Mouse (Mus musculus) forebrain, embryonic 12.5 days (tissue): ENCODE measurements around the gene Bcr. TPM values are rescaled to one million over a fixed set of nuclear protein-coding genes. Genes with fewer than 3 reads are reported as not detected.

ENCODE experiments used
- ATAC-seq: fragments of 200-750 bp; cut with Nextera tagmentation; 2 replicates; pipeline ENCODE4 v1.8.0; 2017; ENCODE audit warnings: moderate TSS enrichment; ENCODE audit not compliant: low FRiP score
- H3K27ac ChIP-seq: fragments of 300-500 bp; sonication (generic); 2 replicates; pipeline ENCODE4 v1.5.1; 2016; ENCODE audit warnings: mild to moderate bottlenecking
- H3K27me3 ChIP-seq: fragments of 300-500 bp; sonication (generic); 2 replicates; pipeline ENCODE4 v1.6.1; 2016; ENCODE audit warnings: mild to moderate bottlenecking
- H3K36me3 ChIP-seq: fragments of 300-500 bp; sonication (generic); replicated peaks from 2 replicates; pipeline ENCODE4 v1.6.1; 2016; ENCODE audit warnings: mild to moderate bottlenecking
- H3K4me1 ChIP-seq: fragments of 300-500 bp; sonication (generic); 2 replicates; pipeline ENCODE4 v1.6.1; 2016
- H3K4me2 ChIP-seq: fragments of 300-500 bp; sonication (generic); 2 replicates; pipeline ENCODE4 v1.6.1; 2016; ENCODE audit warnings: mild to moderate bottlenecking, moderate library complexity
- H3K4me3 ChIP-seq: fragments of 300-500 bp; sonication (generic); replicated peaks from 2 replicates; pipeline ENCODE4 v1.5.1; 2016; ENCODE audit warnings: mild to moderate bottlenecking
- H3K9ac ChIP-seq: fragments of 300-500 bp; sonication (generic); 2 replicates; pipeline ENCODE4 v1.6.1; 2016; ENCODE audit warnings: mild to moderate bottlenecking
- H3K9me3 ChIP-seq: fragments of 300-500 bp; sonication (generic); 2 replicates; pipeline ENCODE4 v1.6.1; 2016
- WGBS: fragments of 180-500 bp; shearing (Covaris S2); methylation state at CpG from one replicate; pipeline ENCODE4 v1.1.7; 2016; 5-methylcytosine and 5-hydroxymethylcytosine counted together
- polyA plus RNA-seq: library from polyadenylated mRNA; unstranded; fragments of >200 nt; fragmentation: Nextera tagmentation; extraction: Ambion mirVana; gene quantifications from 2 replicates; pipeline ENCODE4 v1.2.1, GENCODE M21; 2016

The Bcr gene
- polyA plus RNA-seq, 1 experiment from 2014 or later, result 11.5 TPM

GRCm38 (mm10) chr10:75119396-75119795 is 59.0 kb downstream of the Bcr start:
- WGBS, result 83% methylated on average over 3 of the region's 3 CpGs
- Histone ChIP-seq H3K4me1 (peaks cover 25% of the 10 kb centered on the region), H3K9me3 (no peaks in the 10 kb centered on the region), H3K27ac (no peak overlapping the region), H3K27me3 (no peaks in the 10 kb centered on the region), H3K4me2 (no peak overlapping the region), H3K9ac (no peak overlapping the region), H3K4me3 (no peak overlapping the region), H3K36me3 (no peaks in the 10 kb centered on the region; the same call in 1 of the 2 replicates)
- no peak; the same call in 1 of the 2 replicates for ATAC-seq

DNA sequence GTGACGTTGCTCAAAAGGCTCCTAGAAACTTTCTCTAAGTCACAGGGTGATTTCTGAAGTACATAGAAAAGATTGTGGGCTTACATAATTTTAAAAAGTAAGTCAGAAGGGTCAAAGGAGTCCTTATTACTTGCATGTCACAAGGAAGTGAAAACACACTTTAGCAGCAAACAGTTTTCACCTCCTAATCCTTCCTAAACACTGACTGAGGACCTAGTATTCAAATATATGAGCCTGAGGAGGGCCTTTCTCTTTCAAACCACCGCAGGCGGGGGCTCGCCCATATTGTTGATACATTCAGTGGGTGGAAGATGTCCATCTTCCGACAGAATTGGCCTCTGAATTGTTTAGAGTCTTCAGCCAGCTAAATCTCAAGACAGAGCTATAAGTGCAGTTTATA is 59.8 kb downstream of the Bcr start:
- H3K9ac ChIP-seq, result no peak overlapping the region
- no peak overlapping the region for H3K4me2 ChIP-seq
- H3K4me1 ChIP-seq, result peaks cover 20% of the 10 kb centered on the region
- no peak overlapping the region for H3K27ac ChIP-seq
- no peaks in the 10 kb centered on the region for H3K27me3 ChIP-seq
- no peak for ATAC-seq
- H3K9me3 ChIP-seq, result no peaks in the 10 kb centered on the region
- no peak overlapping the region for H3K4me3 ChIP-seq
- H3K36me3 ChIP-seq, result peaks cover 4% of the 10 kb centered on the region
- WGBS, result 77% methylated on average over 5 of the region's 5 CpGs

GRCm38 (mm10) chr10:75121028-75121427 is 60.6 kb downstream of the Bcr start:
- Histone ChIP-seq H3K27ac (no peak overlapping the region), H3K4me1 (peaks cover 20% of the 10 kb centered on the region), H3K4me2 (no peak overlapping the region), H3K27me3 (no peaks in the 10 kb centered on the region), H3K36me3 (peaks cover 12% of the 10 kb centered on the region), H3K9me3 (no peaks in the 10 kb centered on the region), H3K4me3 (no peak overlapping the region), H3K9ac (no peak overlapping the region)
- WGBS, result 79% methylated on average over 5 of the region's 5 CpGs
- ATAC-seq, result peak; percentile 33; the same call in 1 of the 2 replicates

- no peaks in the 10 kb centered on the region for H3K27me3 ChIP-seq
- H3K9me3 ChIP-seq, result no peaks in the 10 kb centered on the region
- peaks cover 25% of the 10 kb centered on the region for H3K36me3 ChIP-seq
- H3K4me2 ChIP-seq, result no peak overlapping the region
- no peak for ATAC-seq
- H3K4me1 ChIP-seq, result peaks cover 11% of the 10 kb centered on the region
- H3K4me3 ChIP-seq, result no peak overlapping the region
- H3K27ac ChIP-seq, result no peak overlapping the region
- 86% methylated on average over 4 of the region's 4 CpGs for WGBS
- no peak overlapping the region for H3K9ac ChIP-seq
These were observed 65.2 kb downstream of the Bcr start for GRCm38 (mm10) chr10:75125577-75125976.

DNA sequence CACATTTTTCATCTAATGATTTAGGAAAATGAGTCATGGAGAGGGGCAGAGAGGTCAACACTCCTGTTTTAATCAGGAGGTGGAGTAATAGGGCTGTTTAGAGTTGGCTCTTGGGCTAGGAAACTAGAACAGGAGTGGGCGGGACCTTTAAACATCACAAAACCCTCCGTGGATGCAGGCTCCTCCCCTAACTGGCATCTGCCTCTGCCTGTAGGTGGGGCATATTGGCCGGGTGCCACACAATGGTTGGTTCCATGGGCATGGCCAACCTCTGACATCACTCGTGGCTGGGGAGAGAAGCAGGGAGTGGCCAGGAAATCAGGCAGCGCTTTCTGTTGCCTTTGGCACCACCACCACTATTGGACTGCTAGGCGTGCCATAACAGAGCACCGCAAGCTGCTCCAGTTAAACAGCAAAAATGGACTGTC is 68.9 kb downstream of the Bcr start:
- no peaks in the 10 kb centered on the region for H3K27me3 ChIP-seq
- no peak overlapping the region for H3K4me2 ChIP-seq
- no peak overlapping the region for H3K4me3 ChIP-seq
- no peak overlapping the region for H3K9ac ChIP-seq
- ATAC-seq, result no peak
- H3K9me3 ChIP-seq, result no peaks in the 10 kb centered on the region
- peaks cover 49% of the 10 kb centered on the region for H3K36me3 ChIP-seq
- WGBS, result 91% methylated on average over 7 of the region's 7 CpGs
- H3K4me1 ChIP-seq, result no peaks in the 10 kb centered on the region
- no peak overlapping the region for H3K27ac ChIP-seq

DNA sequence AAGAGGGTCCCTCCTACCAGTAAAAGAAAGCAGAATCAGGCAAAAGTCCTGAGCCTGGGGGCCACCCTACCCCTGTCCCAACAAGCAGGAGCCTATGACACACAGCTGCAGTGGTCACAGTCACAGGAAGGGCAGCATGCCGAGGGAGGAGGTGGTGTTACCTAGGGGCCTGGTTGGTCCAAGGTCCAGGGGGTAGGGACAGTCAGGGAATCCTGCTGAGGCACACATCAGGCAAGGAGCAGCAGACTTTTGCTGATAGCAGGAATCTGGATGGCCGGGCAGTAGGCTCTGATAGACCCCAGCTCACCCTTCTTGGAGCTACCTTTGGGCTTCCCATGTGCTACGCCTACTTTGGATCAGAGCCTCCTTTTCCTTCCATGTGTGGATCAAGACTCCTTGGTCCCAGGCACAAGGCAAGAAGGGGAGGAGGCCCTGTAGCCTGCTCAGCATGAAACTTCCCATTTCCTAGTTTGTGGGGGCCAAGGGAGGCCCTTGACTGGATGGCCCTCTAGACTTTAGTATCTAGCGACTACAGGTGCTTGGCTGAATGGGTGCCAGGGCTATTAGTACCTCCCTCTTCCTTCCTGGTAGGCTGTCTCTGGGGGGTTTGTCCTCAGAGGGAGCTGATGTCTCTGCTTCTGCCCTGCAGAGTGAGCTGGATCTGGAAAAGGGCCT is 70.1 kb downstream of the Bcr start:
- H3K9ac ChIP-seq, result no peak overlapping the region
- peaks cover 6% of the 10 kb centered on the region; the same call in 1 of the 2 replicates for H3K4me1 ChIP-seq
- H3K27ac ChIP-seq, result no peak overlapping the region
- 89% methylated on average over 4 of the region's 4 CpGs for WGBS
- no peak overlapping the region for H3K4me3 ChIP-seq
- H3K4me2 ChIP-seq, result no peak overlapping the region
- no peaks in the 10 kb centered on the region for H3K27me3 ChIP-seq
- H3K36me3 ChIP-seq, result peaks cover 46% of the 10 kb centered on the region
- no peaks in the 10 kb centered on the region for H3K9me3 ChIP-seq
- ATAC-seq, result no peak

DNA sequence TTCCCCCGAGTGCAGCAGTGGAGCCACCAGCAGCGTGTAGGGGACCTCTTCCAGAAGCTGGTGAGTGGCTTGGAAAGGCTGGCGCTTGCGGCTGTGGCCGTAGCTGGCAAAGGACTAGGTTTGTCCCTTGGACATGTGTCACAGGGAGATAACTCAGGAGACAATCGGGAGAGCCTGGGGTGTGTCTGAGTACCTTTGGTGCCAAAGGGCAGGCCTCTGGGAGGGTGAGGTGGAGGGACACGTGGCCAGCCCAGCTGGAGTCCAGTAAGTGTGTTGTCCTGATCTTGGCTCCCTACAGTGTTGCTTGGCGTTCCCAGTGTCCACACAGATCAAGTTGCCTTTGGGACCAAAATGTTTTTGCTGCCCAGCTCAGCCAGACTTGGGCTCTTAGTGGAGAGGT is 71.2 kb downstream of the Bcr start:
- H3K4me2 ChIP-seq, result no peak overlapping the region

DNA sequence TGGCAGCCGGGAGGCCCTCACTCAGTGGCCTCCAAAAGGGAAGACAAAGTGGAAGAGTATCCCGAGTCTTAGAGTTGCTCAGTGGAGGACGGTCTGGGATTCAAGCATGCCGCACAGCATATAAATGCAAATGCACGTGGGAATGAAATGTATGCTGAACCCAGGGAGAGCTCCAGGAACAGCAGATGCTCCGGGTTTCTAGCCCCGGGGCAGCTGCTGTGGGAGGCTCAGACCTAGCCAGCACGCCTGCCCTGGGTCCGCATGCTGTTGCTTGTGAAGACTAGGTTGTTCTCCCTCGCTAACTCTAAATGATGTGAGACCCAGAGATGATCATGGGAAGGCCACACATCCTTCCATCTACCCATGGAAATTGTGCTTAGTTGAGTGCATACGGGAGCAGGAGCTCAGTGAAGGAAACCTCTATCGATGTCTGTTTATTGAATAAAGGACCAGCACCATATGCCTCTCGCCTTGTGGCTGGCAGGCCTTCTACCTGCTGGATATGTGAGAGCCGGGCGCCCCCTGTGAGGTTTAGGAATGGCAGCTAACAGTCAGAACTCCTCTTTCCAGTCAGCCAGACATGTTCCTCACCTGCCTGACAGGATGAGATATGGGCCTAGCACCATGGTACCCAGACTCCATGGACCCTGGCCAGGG is 74.6 kb downstream of the Bcr start:
- Histone ChIP-seq H3K9me3 (no peaks in the 10 kb centered on the region), H3K27me3 (no peaks in the 10 kb centered on the region), H3K36me3 (peaks cover 72% of the 10 kb centered on the region), H3K4me2 (no peak overlapping the region), H3K27ac (no peak overlapping the region), H3K4me1 (peaks cover 11% of the 10 kb centered on the region), H3K9ac (no peak overlapping the region), H3K4me3 (no peak overlapping the region)
- ATAC-seq, result no peak
- 85% methylated on average over 15 of the region's 15 CpGs for WGBS

More for the DNA sequence above, 71.2 kb downstream of the Bcr start:
- Histone ChIP-seq H3K4me1 (peaks cover 6% of the 10 kb centered on the region; the same call in 1 of the 2 replicates), H3K9ac (no peak overlapping the region), H3K4me3 (no peak overlapping the region), H3K36me3 (peaks cover 46% of the 10 kb centered on the region), H3K9me3 (no peaks in the 10 kb centered on the region), H3K27ac (no peak overlapping the region), H3K27me3 (no peaks in the 10 kb centered on the region)
- WGBS, result 73% methylated on average over 8 of the region's 8 CpGs
- ATAC-seq, result no peak

GRCm38 (mm10) chr10:75135518-75136162 is 75.2 kb downstream of the Bcr start:
- 93% methylated on average over 21 of the region's 21 CpGs for WGBS
- 0 out of 2 replicates have a peak, but pooled peaks have one; percentile 17 for ATAC-seq
- Histone ChIP-seq H3K4me1 (peaks cover 11% of the 10 kb centered on the region), H3K36me3 (peaks cover 74% of the 10 kb centered on the region), H3K27ac (no peak overlapping the region), H3K9me3 (no peaks in the 10 kb centered on the region), H3K27me3 (no peaks in the 10 kb centered on the region), H3K4me2 (no peak overlapping the region), H3K4me3 (no peak overlapping the region), H3K9ac (no peak overlapping the region)

DNA sequence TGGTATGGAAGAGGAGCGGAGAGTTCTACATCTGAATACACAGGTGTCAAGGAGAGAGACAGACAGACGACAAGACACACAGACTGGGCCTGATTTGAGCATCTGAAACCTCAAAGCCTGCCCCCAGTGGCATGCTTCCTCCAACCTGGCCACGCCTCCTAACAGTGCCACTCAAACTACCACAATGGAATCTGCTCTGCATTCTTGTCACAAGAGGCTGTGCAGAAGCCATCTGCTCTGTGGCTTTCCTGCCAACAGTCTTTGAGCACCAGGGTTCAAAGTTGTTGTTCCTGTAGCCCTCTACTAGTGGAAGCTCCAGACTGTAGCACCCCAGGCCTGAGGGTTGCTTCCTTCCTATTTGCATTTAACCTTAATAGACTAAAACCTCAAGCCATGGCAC is 76.8 kb downstream of the Bcr start:
- ATAC-seq, result no peak
- Histone ChIP-seq H3K4me2 (no peak overlapping the region), H3K9me3 (no peaks in the 10 kb centered on the region), H3K27ac (no peak overlapping the region), H3K36me3 (peaks cover 77% of the 10 kb centered on the region), H3K9ac (no peak overlapping the region), H3K4me1 (peaks cover 11% of the 10 kb centered on the region), H3K4me3 (no peak overlapping the region), H3K27me3 (no peaks in the 10 kb centered on the region)
- 78% methylated on average over 3 of the region's 3 CpGs for WGBS

GRCm38 (mm10) chr10:75145221-75145620 is 84.8 kb downstream of the Bcr start:
- no peak overlapping the region for H3K4me2 ChIP-seq
- WGBS, result 89% methylated on average over 17 of the region's 17 CpGs
- no peak overlapping the region for H3K27ac ChIP-seq
- no peak for ATAC-seq
- peaks cover 19% of the 10 kb centered on the region for H3K4me1 ChIP-seq
- no peaks in the 10 kb centered on the region for H3K9me3 ChIP-seq
- H3K4me3 ChIP-seq, result no peak overlapping the region
- no peak overlapping the region for H3K9ac ChIP-seq
- H3K27me3 ChIP-seq, result no peaks in the 10 kb centered on the region
- peaks cover 90% of the 10 kb centered on the region for H3K36me3 ChIP-seq

- ATAC-seq, result no peak
- no peak overlapping the region for H3K27ac ChIP-seq
- H3K27me3 ChIP-seq, result no peaks in the 10 kb centered on the region
- no peak overlapping the region for H3K4me2 ChIP-seq
- no peak overlapping the region for H3K4me3 ChIP-seq
- 95% methylated on average over 4 of the region's 4 CpGs for WGBS
- peaks cover 86% of the 10 kb centered on the region for H3K36me3 ChIP-seq
- no peaks in the 10 kb centered on the region for H3K9me3 ChIP-seq
- peaks cover 20% of the 10 kb centered on the region for H3K4me1 ChIP-seq
- no peak overlapping the region for H3K9ac ChIP-seq
These were observed 85.6 kb downstream of the Bcr start for GRCm38 (mm10) chr10:75146001-75146400.
